Mouse (Mus musculus): ENCODE data around the gene Sgms2.

DNA sequence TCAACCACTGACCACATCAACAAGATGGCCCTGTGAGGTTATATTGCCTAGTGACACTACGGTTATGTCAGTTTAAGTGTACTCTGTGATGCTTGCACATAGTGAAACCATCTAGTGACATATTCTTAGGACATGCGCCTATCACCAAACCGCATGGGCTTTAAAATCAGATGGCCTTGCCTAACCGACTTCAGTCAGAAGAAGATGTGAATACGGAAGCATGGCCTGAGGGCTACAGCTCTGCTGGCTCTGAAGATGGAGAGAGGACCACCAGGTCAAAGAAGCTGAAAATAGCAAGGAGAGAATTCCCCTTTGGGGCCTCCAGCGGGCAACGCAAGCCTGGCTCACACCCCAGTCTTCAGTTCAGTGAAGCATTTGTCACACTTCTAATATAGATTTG lies 194.3 kb downstream of the Sgms2 start:
- TF ChIP-seq SIN3A (IDR thresholded peaks at IDR 0.05; ENCODE audit: low read length) = no peak
- TF ChIP-seq POLR2A (IDR thresholded peaks at IDR 0.05; ENCODE audit: control insufficient read depth in 1 of 2, insufficient read depth in 1 of 2, low read depth in 1 of 2, low read length in 2 of 2, poor library complexity in 1 of 2) = no peak
- TF ChIP-seq EP300 (IDR thresholded peaks at IDR 0.05; ENCODE audit: low read depth in 1 of 2, low read length in 2 of 2) = no peak
- TF ChIP-seq MAX (IDR thresholded peaks at IDR 0.05; ENCODE audit: low read length) = no peak
- TF ChIP-seq USF1 (IDR thresholded peaks at IDR 0.05; ENCODE audit: low read depth, low read length) = no peak
- TF ChIP-seq POLR2AphosphoS2 (IDR thresholded peaks at IDR 0.05; ENCODE audit: low read length) = no peak
- no peak for TF ChIP-seq UBTF (IDR thresholded peaks at IDR 0.05; ENCODE audit: borderline replicate concordance, insufficient read depth, low read depth, low read length)
